Mouse (Mus musculus) ES-E14 (cell line): ENCODE data around the gene Tll2. TPM values are rescaled to one million over a fixed set of nuclear protein-coding genes. Genes with fewer than 3 reads are reported as not detected.

Experiments used
- DNase-seq: peaks from one replicate; pipeline ENCODE4 v3.0.0-alpha.2; 2013; ENCODE audit warnings: low read depth, low spot score
- H3K27ac ChIP-seq: 2 replicates; pipeline ENCODE4 v1.5.1; 2012; ENCODE audit warnings: low read depth, mild to moderate bottlenecking, low read length, moderate library complexity, mixed read lengths; ENCODE audit not compliant: poor library complexity, insufficient read depth, severe bottlenecking
- H3K36me3 ChIP-seq: 2 replicates; pipeline ENCODE4 v1.6.1; 2012; ENCODE audit warnings: mild to moderate bottlenecking, low read length, moderate library complexity, mixed read lengths; ENCODE audit not compliant: control insufficient read depth, poor library complexity, insufficient read depth, severe bottlenecking
- H3K4me1 ChIP-seq, 2 experiments: fragments of 150-350 bp in 1 of 2; sonication (generic) in 1 of 2; 2 replicates each; pipeline ENCODE4 v1.6.1; 2012; ENCODE audit warnings: low read length in 2 of 2, mild to moderate bottlenecking in 1 of 2, mixed read lengths in 1 of 2; ENCODE audit not compliant: control insufficient read depth in 2 of 2, insufficient read depth in 2 of 2, poor library complexity in 1 of 2
- H3K4me3 ChIP-seq, 2 experiments: fragments of 150-350 bp in 1 of 2; sonication (generic) in 1 of 2; 2 replicates each; pipeline ENCODE4 v1.5.1; 2012; ENCODE audit warnings: low read length in 2 of 2, low read depth in 1 of 2, mild to moderate bottlenecking in 1 of 2, mixed read lengths in 1 of 2; ENCODE audit not compliant: insufficient read depth in 1 of 2, poor library complexity in 1 of 2, severe bottlenecking in 1 of 2
- H3K9ac ChIP-seq: 2 replicates; pipeline ENCODE4 v1.6.1; 2012; ENCODE audit warnings: low read depth, mild to moderate bottlenecking, low read length, mixed read lengths; ENCODE audit not compliant: poor library complexity, insufficient read depth, severe bottlenecking
- H3K9me3 ChIP-seq: fragments of 150-350 bp; sonication (generic); 2 replicates; pipeline ENCODE4 v1.6.1; 2012; ENCODE audit warnings: low read depth, mild to moderate bottlenecking, low read length; ENCODE audit not compliant: control insufficient read depth, insufficient read depth
- CHD2 ChIP-seq: IDR thresholded peaks from 2 replicates; pipeline ENCODE4 v1.6.1; 2014; ENCODE audit warnings: mild to moderate bottlenecking, low read depth, low read length, inconsistent platforms
- HCFC1 ChIP-seq: IDR thresholded peaks from 2 replicates; pipeline ENCODE4 v1.6.1; 2012; ENCODE audit warnings: low read length, inconsistent platforms, borderline replicate concordance; ENCODE audit not compliant: insufficient read depth
- MAFK ChIP-seq: IDR thresholded peaks from 2 replicates; pipeline ENCODE4 v1.6.1; 2014; ENCODE audit warnings: mild to moderate bottlenecking, low read depth, low read length, inconsistent platforms; ENCODE audit not compliant: insufficient read depth
- ZC3H11A ChIP-seq: IDR thresholded peaks from 2 replicates; pipeline ENCODE4 v1.6.1; 2012; ENCODE audit warnings: low read depth, mild to moderate bottlenecking, inconsistent platforms, low read length, borderline replicate concordance
- ZNF384 ChIP-seq: IDR thresholded peaks from 2 replicates; pipeline ENCODE4 v1.6.1; 2012; ENCODE audit warnings: low read depth, low read length, inconsistent platforms
- in situ Hi-C, 2 experiments: fragments of 600-800 bp; cut with MboI; formaldehyde crosslinking; loops; one replicate each; pipeline ENCODE4 v1.15.1; 2025; ENCODE audit warnings: low sequenced_read_pairs in 2 of 2, inconsistent platforms in 1 of 2; ENCODE audit not compliant: unreplicated experiment in 2 of 2
- total RNA-seq: library from RNA; depleted of rRNA; stranded (reverse); fragments of 300-350 nt; gene quantifications from 2 replicates; pipeline ENCODE4 v1.2.3, GENCODE M21; 2012

Tll2 gene
- total RNA-seq, 1 experiment = 0.09 TPM

DNA sequence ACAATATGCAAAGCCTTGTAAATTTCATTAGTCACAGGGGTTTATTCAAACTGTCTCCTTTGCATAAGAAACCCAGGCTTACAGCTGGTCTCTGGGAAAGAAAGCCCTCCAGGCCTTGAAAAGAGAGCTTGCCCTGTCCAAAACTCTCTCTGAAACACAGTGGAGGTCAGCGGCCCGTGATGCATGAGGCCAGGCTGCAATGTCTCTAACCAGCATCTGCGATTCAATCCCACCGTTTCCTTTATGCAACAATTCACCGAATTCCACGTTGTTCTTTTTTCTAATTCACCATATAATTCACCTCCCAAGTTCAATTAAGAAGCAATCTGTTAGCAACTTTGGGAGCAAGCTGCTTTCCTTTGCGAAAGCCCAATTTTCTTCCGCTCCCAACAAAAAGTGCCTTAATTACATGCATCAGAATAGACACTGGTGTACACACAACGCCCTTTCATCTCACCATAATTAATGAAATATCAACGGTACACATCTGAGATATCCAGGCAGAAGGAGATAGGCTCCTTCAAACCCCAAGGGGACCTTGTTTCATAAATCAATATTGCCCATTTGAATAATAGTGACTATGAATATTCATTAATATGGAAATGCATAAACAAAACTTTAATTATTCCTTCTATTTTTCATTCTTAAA lies 42.1 kb downstream of the Tll2 start:
- H3K9ac ChIP-seq = no peak overlapping the region
- no peaks in the 10 kb centered on the region for H3K4me1 ChIP-seq
- H3K36me3 ChIP-seq = no peaks in the 10 kb centered on the region
- H3K9me3 ChIP-seq = no peaks in the 10 kb centered on the region
- no peak overlapping the region for H3K4me3 ChIP-seq
- TF ChIP-seq HCFC1 (no peak), CHD2 (no peak), MAFK (no peak), ZC3H11A (no peak), ZNF384 (no peak)
- no peak overlapping the region for H3K27ac ChIP-seq
- in situ Hi-C loops = no loop called here
- no peak for DNase-seq

DNA sequence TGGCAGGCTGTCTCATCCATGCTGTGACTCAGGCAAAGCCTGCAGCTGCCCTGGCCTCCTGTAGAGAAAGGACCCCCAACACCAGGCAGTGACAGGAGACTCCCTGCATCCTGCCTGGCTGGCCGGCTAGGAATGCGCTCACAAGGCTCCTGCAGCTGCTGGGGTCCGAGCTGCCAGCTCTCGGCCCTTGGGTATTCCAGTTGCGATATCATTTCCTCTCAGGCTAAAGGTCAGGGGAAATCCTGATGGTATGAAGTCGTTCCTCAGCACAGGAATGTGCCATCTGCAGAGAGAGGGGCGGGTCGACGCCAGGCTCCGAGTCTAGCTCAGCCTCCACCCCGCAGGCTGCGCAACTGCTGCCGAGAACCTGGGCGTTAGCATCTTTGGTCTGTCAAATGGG lies 46.2 kb downstream of the Tll2 start:
- no peaks in the 10 kb centered on the region for H3K4me1 ChIP-seq
- no peak for DNase-seq
- no peak overlapping the region for H3K9ac ChIP-seq
- H3K4me3 ChIP-seq = no peak overlapping the region
- no peak overlapping the region for H3K27ac ChIP-seq
- in situ Hi-C loops = no loop called here
- TF ChIP-seq ZNF384 = no peak
- TF ChIP-seq HCFC1 = no peak
- TF ChIP-seq MAFK = no peak
- TF ChIP-seq ZC3H11A = no peak
- TF ChIP-seq CHD2 = no peak
- H3K9me3 ChIP-seq = no peaks in the 10 kb centered on the region
- H3K36me3 ChIP-seq = no peaks in the 10 kb centered on the region

GRCm38 (mm10) chr19:41154681-41155080 lies 52.0 kb downstream of the Tll2 start:
- in situ Hi-C loops = no loop called here
- Histone ChIP-seq H3K9me3 (peaks cover 5% of the 10 kb centered on the region; the same call in 1 of the 2 replicates), H3K36me3 (no peaks in the 10 kb centered on the region), H3K27ac (no peak overlapping the region), H3K4me3 (no peak overlapping the region), H3K9ac (no peak overlapping the region), H3K4me1 (no peaks in the 10 kb centered on the region)
- TF ChIP-seq MAFK = no peak
- TF ChIP-seq ZC3H11A = no peak
- TF ChIP-seq ZNF384 = no peak
- no peak for TF ChIP-seq HCFC1
- TF ChIP-seq CHD2 = no peak
- no peak for DNase-seq

GRCm38 (mm10) chr19:41152462-41152861 lies 54.2 kb downstream of the Tll2 start:
- in situ Hi-C loops = no loop called here

GRCm38 (mm10) chr19:41152016-41152370 lies 54.6 kb downstream of the Tll2 start:
- TF ChIP-seq ZC3H11A = no peak
- no peak for TF ChIP-seq ZNF384
- TF ChIP-seq HCFC1 = no peak
- no peak for TF ChIP-seq MAFK
- no peak for TF ChIP-seq CHD2
- peaks cover 5% of the 10 kb centered on the region; the same call in 1 of the 2 replicates for H3K9me3 ChIP-seq
- H3K27ac ChIP-seq = no peak overlapping the region
- H3K4me3 ChIP-seq = no peak overlapping the region
- no peaks in the 10 kb centered on the region for H3K36me3 ChIP-seq
- DNase-seq = no peak
- no peak overlapping the region for H3K9ac ChIP-seq
- in situ Hi-C loops = no loop called here
- no peaks in the 10 kb centered on the region for H3K4me1 ChIP-seq

More at GRCm38 (mm10) chr19:41152462-41152861, 54.2 kb downstream of the Tll2 start:
- Histone ChIP-seq H3K4me1 (no peaks in the 10 kb centered on the region), H3K36me3 (no peaks in the 10 kb centered on the region), H3K9me3 (peaks cover 5% of the 10 kb centered on the region; the same call in 1 of the 2 replicates), H3K27ac (no peak overlapping the region), H3K9ac (no peak overlapping the region), H3K4me3 (no peak overlapping the region)
- no peak for DNase-seq
- TF ChIP-seq ZC3H11A = no peak
- TF ChIP-seq MAFK = no peak
- no peak for TF ChIP-seq CHD2
- TF ChIP-seq ZNF384 = no peak
- TF ChIP-seq HCFC1 = no peak
